17 mouse cellular contexts compared by ENCODE assay signal in the genomic region with DNA sequence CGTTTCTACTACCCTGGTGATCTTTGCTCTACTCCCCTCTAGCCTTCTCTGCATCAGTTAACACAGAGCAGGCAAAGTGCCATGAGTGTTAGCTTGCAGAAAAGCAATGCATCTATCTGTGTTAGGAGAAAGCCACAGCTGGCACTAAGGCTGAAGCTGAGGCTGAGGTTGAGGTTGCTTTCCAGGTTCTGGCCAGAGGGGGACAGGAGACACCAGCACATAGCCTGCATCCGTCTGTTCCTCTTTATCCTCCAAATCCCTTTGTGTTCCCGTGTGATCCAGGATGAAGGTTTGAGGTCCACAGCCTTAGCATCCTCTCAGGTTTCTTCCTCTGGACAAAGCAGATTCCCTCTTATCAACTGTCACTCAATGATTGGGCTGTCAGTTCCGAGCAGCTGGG.
"Had no signal": no experiment of that assay in that cellular context is flagged by ENCODE, and none has a peak within 500 bp of the region (broad histone marks: within the 10 kb centered on the region; RNA-seq: fewer than 3 reads in every experiment).

No protein-coding gene starts in this region.

- H3K4me2 ChIP-seq: kidney, embryonic 15.5 days; liver, embryonic 13.5 days; lung, embryonic 15.5 days; midbrain, embryonic 15.5 days had no signal

- ATAC-seq: midbrain, embryonic 15.5 days had no signal

- H3K27ac ChIP-seq: kidney, embryonic 15.5 days; left cerebral cortex, adult 2 months; liver, embryonic 13.5 days; lung, embryonic 15.5 days; midbrain, embryonic 10.5 days; midbrain, embryonic 15.5 days; stomach, postnatal 0 days had no signal

- H3K9ac ChIP-seq: kidney, embryonic 15.5 days; liver, embryonic 13.5 days; lung, embryonic 15.5 days; midbrain, embryonic 15.5 days had no signal

- DNase-seq: kidney, adult 8-10 months; kidney, postnatal 10 days; kidney, postnatal 36 days; layer of hippocampus, postnatal 36 days; liver, embryonic 13.5 days; lung, postnatal 10 days; lung, postnatal 36 days; thymus, adult 2 months; thymus, postnatal 14 days; thymus, postnatal 4 days had no signal

- H3K27me3 ChIP-seq: kidney, embryonic 15.5 days; liver, embryonic 13.5 days; lung, embryonic 15.5 days; megakaryocyte, embryonic 14.5 days; midbrain, embryonic 15.5 days had no signal

- H3K36me3 ChIP-seq: kidney, embryonic 15.5 days; liver, embryonic 13.5 days; lung, embryonic 15.5 days; midbrain, embryonic 10.5 days; midbrain, embryonic 15.5 days had no signal

- H3K4me3 ChIP-seq: kidney, embryonic 15.5 days; left cerebral cortex, adult 2 months; liver, embryonic 13.5 days; lung, embryonic 15.5 days; megakaryocyte, embryonic 14.5 days; midbrain, embryonic 10.5 days; midbrain, embryonic 15.5 days had no signal

- H3K9me3 ChIP-seq: kidney, embryonic 15.5 days; liver, embryonic 13.5 days; lung, embryonic 15.5 days; midbrain, embryonic 10.5 days; midbrain, embryonic 15.5 days had no signal

- H3K4me1 ChIP-seq: kidney, embryonic 15.5 days; liver, embryonic 13.5 days; lung, embryonic 15.5 days; megakaryocyte, embryonic 14.5 days; midbrain, embryonic 10.5 days; midbrain, embryonic 15.5 days had no signal
